Mouse (Mus musculus) bone marrow, adult 2 months (tissue): ENCODE results near the gene Gria3. TPM values are rescaled to one million over a fixed set of nuclear protein-coding genes. Genes with fewer than 3 reads are reported as not detected.
A peak's percentile ranks its signal among the peaks of the same experiment; 100 is the strongest.

Experiments used
- H3K27ac ChIP-seq: fragments of 200-500 bp; 2 replicates; pipeline ENCODE4 v1.5.1; 2012; ENCODE audit warnings: low read depth, mild to moderate bottlenecking, control low read depth, inconsistent platforms, low read length; ENCODE audit not compliant: control insufficient read depth, poor library complexity, insufficient read depth
- H3K4me1 ChIP-seq: fragments of 200-500 bp; 2 replicates; pipeline ENCODE4 v1.6.1; 2011; ENCODE audit warnings: low read length; ENCODE audit not compliant: control insufficient read depth, insufficient read depth
- H3K4me3 ChIP-seq: fragments of 200-500 bp; replicated peaks from 2 replicates; pipeline ENCODE3; 2011; ENCODE audit warnings: mild to moderate bottlenecking, low read depth, low read length, control low read depth; ENCODE audit not compliant: control insufficient read depth
- CTCF ChIP-seq: fragments of 200-500 bp; IDR thresholded peaks from 2 replicates; pipeline ENCODE4 v1.5.1; 2011; ENCODE audit warnings: low read length, control low read depth; ENCODE audit not compliant: control insufficient read depth, insufficient read depth
- POLR2A ChIP-seq: fragments of 200-500 bp; IDR thresholded peaks from 2 replicates; pipeline ENCODE4 v1.6.1; 2011; ENCODE audit warnings: low read depth, mild to moderate bottlenecking, control low read depth, low read length, borderline replicate concordance; ENCODE audit not compliant: control insufficient read depth
- WGBS: fragments of 180-500 bp; shearing (Covaris S2); methylation state at CpG from one replicate; pipeline ENCODE4 v1.1.7; 2018; 5-methylcytosine and 5-hydroxymethylcytosine counted together
- polyA plus RNA-seq: library from polyadenylated mRNA; stranded (reverse); fragments of >200 nt; gene quantifications from 2 replicates; pipeline ENCODE4 v1.2.4, GENCODE M21; 2011; ENCODE audit warnings: low replicate concordance; ENCODE audit not compliant: missing spikeins, insufficient read depth, insufficient read length

Gria3 gene
- polyA plus RNA-seq, result 2.4 and 7.3 TPM in 2 replicates

GRCm38 (mm10) chrX:41400058-41400904 is at the start of gene Gria3:
Gene Gria3 (plus strand): TSS chrX:41400854.
- no peak for TF ChIP-seq POLR2A
- no peak for TF ChIP-seq CTCF
- WGBS, result 9% methylated on average over 21 of the region's 21 CpGs

GRCm38 (mm10) chrX:41387086-41387485 is 13.6 kb upstream of the Gria3 start:
- TF ChIP-seq POLR2A, result no peak
- TF ChIP-seq CTCF, result no peak
- H3K27ac ChIP-seq, result no peak overlapping the region
- H3K4me3 ChIP-seq, result no peak overlapping the region
- H3K4me1 ChIP-seq, result no peaks in the 10 kb centered on the region
- WGBS, result 58% methylated on average over 7 of the region's 7 CpGs

More at GRCm38 (mm10) chrX:41400058-41400904, at the start of gene Gria3:
- Histone ChIP-seq H3K4me1 (no peaks in the 10 kb centered on the region; the same call in 1 of the 2 replicates), H3K27ac (no peak within 1 kb of the TSS), H3K4me3 (peak within 1 kb of the TSS; percentile 43)

GRCm38 (mm10) chrX:41389079-41389478 is 11.6 kb upstream of the Gria3 start:
- H3K4me3 ChIP-seq, result no peak overlapping the region
- no peaks in the 10 kb centered on the region for H3K4me1 ChIP-seq
- WGBS, result 55% methylated on average over 1 of the region's 1 CpGs
- H3K27ac ChIP-seq, result no peak overlapping the region
- no peak for TF ChIP-seq CTCF
- no peak for TF ChIP-seq POLR2A

GRCm38 (mm10) chrX:41398482-41398881 is 2.2 kb upstream of the Gria3 start:
- Histone ChIP-seq H3K4me1 (no peaks in the 10 kb centered on the region; the same call in 1 of the 2 replicates), H3K4me3 (no peak overlapping the region), H3K27ac (no peak overlapping the region)
- TF ChIP-seq POLR2A (no peak), CTCF (no peak)

GRCm38 (mm10) chrX:41401186-41401585 is 532 bp downstream of the Gria3 start:
- 9% methylated on average over 15 of the region's 17 CpGs for WGBS
- H3K27ac ChIP-seq, result no peak overlapping the region

GRCm38 (mm10) chrX:41401590-41402240 is 1.1 kb downstream of the Gria3 start:
- H3K4me1 ChIP-seq, result no peaks in the 10 kb centered on the region; the same call in 1 of the 2 replicates
- H3K4me3 ChIP-seq, result peak overlapping the region; percentile 43
- no peak for TF ChIP-seq POLR2A
- no peak for TF ChIP-seq CTCF
- WGBS, result 7% methylated on average over 20 of the region's 20 CpGs
- H3K27ac ChIP-seq, result no peak overlapping the region

More at GRCm38 (mm10) chrX:41401186-41401585, 532 bp downstream of the Gria3 start:
- Histone ChIP-seq H3K4me3 (peak overlapping the region; percentile 43), H3K4me1 (no peaks in the 10 kb centered on the region; the same call in 1 of the 2 replicates)
- no peak for TF ChIP-seq CTCF
- TF ChIP-seq POLR2A, result no peak

GRCm38 (mm10) chrX:41402656-41403055 is 2.0 kb downstream of the Gria3 start:
- no peak for TF ChIP-seq POLR2A
- no peak for TF ChIP-seq CTCF
- Histone ChIP-seq H3K27ac (no peak overlapping the region), H3K4me1 (no peaks in the 10 kb centered on the region; the same call in 1 of the 2 replicates), H3K4me3 (peak overlapping the region; percentile 27)
- 13% methylated on average over 6 of the region's 6 CpGs for WGBS

- H3K27ac ChIP-seq, result no peak overlapping the region
- WGBS, result 70% methylated on average over 9 of the region's 9 CpGs
- no peak for TF ChIP-seq POLR2A
- no peak for TF ChIP-seq CTCF
- no peaks in the 10 kb centered on the region; the same call in 1 of the 2 replicates for H3K4me1 ChIP-seq
- no peak overlapping the region for H3K4me3 ChIP-seq
Measured at GRCm38 (mm10) chrX:41406288-41406687, 5.6 kb downstream of the Gria3 start.
